Mouse (Mus musculus) gastrocnemius, postnatal 36 days (tissue): ENCODE data around the gene Gns. TPM values are rescaled to one million over a fixed set of nuclear protein-coding genes. Genes with fewer than 3 reads are reported as not detected.

ENCODE experiments used
- total RNA-seq, 2 experiments: library from RNA; stranded (reverse); gene quantifications; 2 replicates each; pipeline ENCODE4 v1.2.3; 2021

The Gns gene
- total RNA-seq, 2 experiments from 2014 or later, result 24.6 to 27.9 TPM

Other genes starting within 250 kb of the Gns start
- gene Tbc1d30, start 13.8 kb upstream of the Gns start, total RNA-seq, result under 1 TPM; 0.42 to 0.46 TPM
- gene Rassf3, start 111.3 kb downstream of the Gns start, total RNA-seq, result 10 to 100 TPM; 38.5 to 41.2 TPM
- gene Tbk1, start 221.7 kb downstream of the Gns start, total RNA-seq, result 10 to 100 TPM in 1 of 2 experiments, 1 to 10 TPM in 1; 9.8 to 11.9 TPM